Mouse (Mus musculus) cerebral cortex, adult 2 months (tissue): ENCODE data around the gene 4933434E20Rik.

Experiments
- WGBS: fragments of 180-500 bp; shearing (Covaris S2); methylation state at CpG from one replicate; pipeline ENCODE4 v1.1.7; 2018; 5-methylcytosine and 5-hydroxymethylcytosine counted together

Gene 4933434E20Rik

GRCm38 (mm10) chr3:90081365-90082240 lies 30.2 kb downstream of the 4933434E20Rik start:
- WGBS = 44% methylated on average over 5 of the region's 5 CpGs

- 21% methylated on average over 5 of the region's 5 CpGs for WGBS
Measured at GRCm38 (mm10) chr3:90083034-90083433, 31.6 kb downstream of the 4933434E20Rik start.

- 27% methylated on average over 3 of the region's 3 CpGs for WGBS
Measured at GRCm38 (mm10) chr3:90083698-90084324, 32.4 kb downstream of the 4933434E20Rik start.

- 28% methylated on average over 4 of the region's 4 CpGs for WGBS
Measured at GRCm38 (mm10) chr3:90084790-90085189, 33.4 kb downstream of the 4933434E20Rik start.

- WGBS = 45% methylated on average over 6 of the region's 6 CpGs
Measured at GRCm38 (mm10) chr3:90085281-90085680, 33.8 kb downstream of the 4933434E20Rik start.

- 69% methylated on average over 5 of the region's 5 CpGs for WGBS
Measured at GRCm38 (mm10) chr3:90086068-90086467, 34.6 kb downstream of the 4933434E20Rik start.

GRCm38 (mm10) chr3:90088617-90089016 lies 37.2 kb downstream of the 4933434E20Rik start:
- 94% methylated on average over 2 of the region's 2 CpGs for WGBS

- 87% methylated on average over 6 of the region's 6 CpGs for WGBS
Measured at GRCm38 (mm10) chr3:90090892-90091291, 39.5 kb downstream of the 4933434E20Rik start.

GRCm38 (mm10) chr3:90094453-90094852 lies 43.0 kb downstream of the 4933434E20Rik start:
- 92% methylated on average over 3 of the region's 3 CpGs for WGBS

- 48% methylated on average over 5 of the region's 5 CpGs for WGBS
Measured at GRCm38 (mm10) chr3:90097928-90098327, 46.5 kb downstream of the 4933434E20Rik start.

GRCm38 (mm10) chr3:90101010-90101409 lies 49.6 kb downstream of the 4933434E20Rik start:
- 77% methylated on average over 3 of the region's 3 CpGs for WGBS

- WGBS = 84% methylated on average over 2 of the region's 2 CpGs
Measured at GRCm38 (mm10) chr3:90101673-90102072, 50.2 kb downstream of the 4933434E20Rik start.

GRCm38 (mm10) chr3:90102239-90102638 lies 50.8 kb downstream of the 4933434E20Rik start:
- WGBS = 82% methylated on average over 2 of the region's 2 CpGs

GRCm38 (mm10) chr3:90103176-90103575 lies 51.7 kb downstream of the 4933434E20Rik start:
- WGBS = 83% methylated on average over 2 of the region's 2 CpGs

GRCm38 (mm10) chr3:90103938-90104337 lies 52.5 kb downstream of the 4933434E20Rik start, which contains the start of gene Nup210l:
Gene Nup210l, plus strand, starts transcription at chr3:90104132.
- 80% methylated on average over 13 of the region's 13 CpGs for WGBS

- 35% methylated on average over 2 of the region's 2 CpGs for WGBS
Measured at GRCm38 (mm10) chr3:90111706-90112105, 60.3 kb downstream of the 4933434E20Rik start.

GRCm38 (mm10) chr3:90114342-90114741 lies 62.9 kb downstream of the 4933434E20Rik start:
- WGBS = 76% methylated on average over 2 of the region's 2 CpGs

- 77% methylated on average over 3 of the region's 3 CpGs for WGBS
Measured at GRCm38 (mm10) chr3:90115526-90115925, 64.1 kb downstream of the 4933434E20Rik start.
